Mouse (Mus musculus) MEL (cell line): Measurements from ENCODE around the gene Palmd. TPM values are rescaled to one million over a fixed set of nuclear protein-coding genes. Genes with fewer than 3 reads are reported as not detected.

Source experiments
- DNase-seq: peaks from one replicate; pipeline ENCODE4 v3.0.0; 2011; ENCODE audit warnings: low read depth, low spot score
- H3K27ac ChIP-seq: 2 replicates; pipeline ENCODE4 v1.5.1; 2012; ENCODE audit warnings: low read depth, mild to moderate bottlenecking, control low read depth, low read length, moderate library complexity; ENCODE audit not compliant: control insufficient read depth
- H3K27me3 ChIP-seq, 2 experiments: fragments of 150-350 bp in 1 of 2; sonication (generic) in 1 of 2; 2 replicates each; pipeline ENCODE4 v1.6.1; 2012; ENCODE audit warnings: low read length in 2 of 2, mild to moderate bottlenecking in 2 of 2, improper control_type of control experiment in 1 of 2, moderate library complexity in 1 of 2; ENCODE audit not compliant: insufficient read depth in 2 of 2, control insufficient read depth in 1 of 2
- H3K36me3 ChIP-seq, 2 experiments: 2 replicates each; pipeline ENCODE4 v1.6.1; 2012 to 2014; ENCODE audit warnings: low read length in 2 of 2, improper control_type of control experiment in 1 of 2, inconsistent platforms in 1 of 2, mild to moderate bottlenecking in 1 of 2; ENCODE audit not compliant: insufficient read depth in 2 of 2, control insufficient read depth in 1 of 2
- H3K4me1 ChIP-seq, 2 experiments: fragments of 150-350 bp in 1 of 2; sonication (generic) in 1 of 2; 2 replicates each; pipeline ENCODE4 v1.6.1; 2012; ENCODE audit warnings: low read length in 2 of 2, improper control_type of control experiment in 1 of 2, mild to moderate bottlenecking in 1 of 2; ENCODE audit not compliant: insufficient read depth in 2 of 2, control insufficient read depth in 1 of 2
- H3K4me3 ChIP-seq, 2 experiments: fragments of 150-350 bp in 1 of 2; sonication (generic) in 1 of 2; 2 replicates each; pipeline ENCODE4 v1.5.1; 2012; ENCODE audit warnings: low read depth in 2 of 2, low read length in 2 of 2, mild to moderate bottlenecking in 2 of 2, moderate library complexity in 2 of 2, control low read depth in 1 of 2, improper control_type of control experiment in 1 of 2; ENCODE audit not compliant: control insufficient read depth in 1 of 2, insufficient read depth in 1 of 2
- H3K79me2 ChIP-seq: 2 replicates; pipeline ENCODE4 v1.6.1; 2012; ENCODE audit warnings: mild to moderate bottlenecking, low read length, moderate library complexity; ENCODE audit not compliant: control insufficient read depth, poor library complexity, insufficient read depth
- H3K9ac ChIP-seq: 2 replicates; pipeline ENCODE4 v1.6.1; 2012; ENCODE audit warnings: low read depth, mild to moderate bottlenecking, control low read depth, low read length, moderate library complexity; ENCODE audit not compliant: control insufficient read depth, poor library complexity, severe bottlenecking
- H3K9me3 ChIP-seq: fragments of 150-350 bp; sonication (generic); replicated peaks from 2 replicates; pipeline ENCODE4 v1.6.1; 2012; ENCODE audit warnings: mild to moderate bottlenecking, low read length, improper control_type of control experiment, moderate library complexity; ENCODE audit not compliant: insufficient read depth
- CTCF ChIP-seq, 3 experiments: IDR thresholded peaks in 2 of 3; conservative IDR thresholded peaks in 1 of 3; 2 replicates each; pipeline ENCODE4 v1.5.1; 2011 to 2012; ENCODE audit warnings: low read length in 3 of 3, low read depth in 2 of 3, mild to moderate bottlenecking in 2 of 3, improper control_type of control experiment in 1 of 3, inconsistent platforms in 1 of 3, mixed read lengths in 1 of 3, moderate library complexity in 1 of 3; ENCODE audit not compliant: control insufficient read depth in 1 of 3, insufficient read depth in 1 of 3, poor library complexity in 1 of 3, severe bottlenecking in 1 of 3
- E2F4 ChIP-seq: IDR thresholded peaks from 2 replicates; pipeline ENCODE4 v1.6.1; 2011; ENCODE audit warnings: low read depth, low read length, improper control_type of control experiment, borderline replicate concordance
- EP300 ChIP-seq, 2 experiments: IDR thresholded peaks; 2 replicates each; pipeline ENCODE4 v1.6.1; 2011; ENCODE audit warnings: improper control_type of control experiment in 2 of 2, low read length in 2 of 2, low read depth in 1 of 2, mild to moderate bottlenecking in 1 of 2
- GATA1 ChIP-seq: IDR thresholded peaks from 2 replicates; pipeline ENCODE4 v1.6.1; 2011; ENCODE audit warnings: low read depth, low read length, improper control_type of control experiment
- HCFC1 ChIP-seq: IDR thresholded peaks from 2 replicates; pipeline ENCODE4 v1.6.1; 2012; ENCODE audit warnings: low read depth, mild to moderate bottlenecking, inconsistent platforms, low read length, improper control_type of control experiment, moderate library complexity
- JUND ChIP-seq: IDR thresholded peaks from 2 replicates; pipeline ENCODE4 v1.6.1; 2011; ENCODE audit warnings: low read depth, mild to moderate bottlenecking, improper control_type of control experiment, low read length
- MAX ChIP-seq: IDR thresholded peaks from 2 replicates; pipeline ENCODE4 v1.6.1; 2011; ENCODE audit warnings: low read length, improper control_type of control experiment
- MAZ ChIP-seq: IDR thresholded peaks from 2 replicates; pipeline ENCODE4 v1.6.1; 2012; ENCODE audit warnings: low read depth, mild to moderate bottlenecking, inconsistent platforms, low read length, improper control_type of control experiment
- MYB ChIP-seq: IDR thresholded peaks from 2 replicates; pipeline ENCODE4 v1.6.1; 2011; ENCODE audit warnings: mild to moderate bottlenecking, low read depth, low read length, improper control_type of control experiment
- POLR2AphosphoS2 ChIP-seq: IDR thresholded peaks from 2 replicates; pipeline ENCODE4 v1.6.1; 2011; ENCODE audit warnings: low read length, improper control_type of control experiment
- POLR2AphosphoS5 ChIP-seq: IDR thresholded peaks from 2 replicates; pipeline ENCODE4 v1.6.1; 2012; ENCODE audit warnings: low read depth, borderline replicate concordance, mild to moderate bottlenecking, inconsistent platforms, low read length, moderate library complexity, mixed read lengths
- RAD21 ChIP-seq: IDR thresholded peaks from 2 replicates; pipeline ENCODE4 v1.6.1; 2011; ENCODE audit warnings: mild to moderate bottlenecking, low read depth, low read length, improper control_type of control experiment
- SMC3 ChIP-seq: IDR thresholded peaks from 2 replicates; pipeline ENCODE4 v1.6.1; 2011; ENCODE audit warnings: low read depth, low read length, improper control_type of control experiment
- TAL1 ChIP-seq: IDR thresholded peaks from 2 replicates; pipeline ENCODE4 v1.6.1; 2012; ENCODE audit warnings: mild to moderate bottlenecking, inconsistent platforms, low read length, moderate library complexity, mixed read lengths
- TBP ChIP-seq: IDR thresholded peaks from 2 replicates; pipeline ENCODE4 v1.8.0; 2011; ENCODE audit warnings: low read depth, low read length, improper control_type of control experiment
- UBTF ChIP-seq: IDR thresholded peaks from 2 replicates; pipeline ENCODE4 v1.6.1; 2012; ENCODE audit warnings: low read depth, mild to moderate bottlenecking, inconsistent platforms, low read length, improper control_type of control experiment, moderate library complexity, borderline replicate concordance; ENCODE audit not compliant: insufficient read depth
- USF2 ChIP-seq, 2 experiments: IDR thresholded peaks; 2 replicates each; pipeline ENCODE4 v1.6.1; 2011 to 2012; ENCODE audit warnings: improper control_type of control experiment in 2 of 2, low read length in 2 of 2, borderline replicate concordance in 1 of 2, inconsistent platforms in 1 of 2, low read depth in 1 of 2, mild to moderate bottlenecking in 1 of 2; ENCODE audit not compliant: insufficient read depth in 1 of 2
- ZC3H11A ChIP-seq: IDR thresholded peaks from 2 replicates; pipeline ENCODE4 v1.6.1; 2012; ENCODE audit warnings: low read depth, mild to moderate bottlenecking, inconsistent platforms, low read length, improper control_type of control experiment
- ZKSCAN1 ChIP-seq: IDR thresholded peaks from 2 replicates; pipeline ENCODE4 v1.6.1; 2012; ENCODE audit warnings: low read depth, mild to moderate bottlenecking, inconsistent platforms, low read length, improper control_type of control experiment, moderate library complexity
- ZMIZ1 ChIP-seq: IDR thresholded peaks from 2 replicates; pipeline ENCODE4 v1.6.1; 2012; ENCODE audit warnings: low read depth, mild to moderate bottlenecking, inconsistent platforms, low read length, improper control_type of control experiment, moderate library complexity
- polyA plus RNA-seq, 2 experiments: library from polyadenylated mRNA; stranded (reverse) in 1 of 2; unstranded in 1 of 2; fragments of >175 nt in 1 of 2; fragments of >200 nt in 1 of 2; gene quantifications; 2 replicates each; pipeline versions ENCODE4 v1.2.1 to v1.2.4; 2012; ENCODE audit warnings: low replicate concordance in 2 of 2, low read depth in 1 of 2; ENCODE audit not compliant: insufficient read length in 2 of 2, insufficient read depth in 1 of 2, missing spikeins in 1 of 2
- total RNA-seq: library from RNA; depleted of rRNA; stranded (reverse); fragments of 300-350 nt; gene quantifications from 2 replicates; pipeline ENCODE4 v1.2.3, GENCODE M21; 2012

Gene Palmd
- total and polyA plus RNA-seq, 3 experiments: 0.08 TPM; not detected in 2

DNA sequence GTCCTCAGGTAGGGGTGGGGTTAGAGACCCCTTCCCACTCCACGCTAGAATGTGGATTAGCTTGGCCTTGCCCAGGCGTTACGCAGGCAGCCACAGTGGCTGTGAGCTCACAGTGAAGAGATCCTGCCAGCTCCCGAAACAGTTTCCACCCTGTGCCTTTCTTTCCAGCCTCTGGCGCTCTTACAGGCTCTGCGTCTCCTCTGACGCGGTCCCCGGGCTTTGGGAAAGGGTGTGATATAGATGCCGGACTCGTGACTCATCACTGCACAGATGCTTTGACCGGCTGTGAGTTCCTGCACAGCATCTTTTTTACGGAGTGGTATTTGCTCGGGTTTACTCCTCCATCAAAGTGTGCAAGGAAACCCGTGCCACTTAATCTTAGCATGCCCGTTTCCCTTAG lies 62.9 kb downstream of the Palmd start:
- DNase-seq: no peak
- H3K9ac ChIP-seq: no peak overlapping the region
- H3K79me2 ChIP-seq: no peaks in the 10 kb centered on the region
- no peaks in the 10 kb centered on the region for H3K9me3 ChIP-seq
- H3K4me1 ChIP-seq: no peaks in the 10 kb centered on the region
- H3K4me3 ChIP-seq: no peak overlapping the region
- no peaks in the 10 kb centered on the region for H3K27me3 ChIP-seq
- H3K27ac ChIP-seq: no peak overlapping the region
- TF ChIP-seq ZMIZ1 (no peak), UBTF (no peak), MYB (no peak), HCFC1 (no peak), USF2 (IDR thresholded peaks at IDR 0.05; ENCODE audit: borderline replicate concordance in 1 of 2, insufficient read depth in 1 of 2, low read depth in 1 of 2, low read length in 2 of 2) (no peak), POLR2AphosphoS5 (no peak), JUND (no peak), MAZ (no peak), MAX (no peak), EP300 (IDR thresholded peaks at IDR 0.05; ENCODE audit: low read depth in 1 of 2, low read length in 2 of 2) (no peak), CTCF (IDR thresholded peaks at IDR 0.05 in 2 of 3, conservative IDR thresholded peaks at IDR 0.05 in 1 of 3; ENCODE audit: control insufficient read depth in 1 of 3, insufficient read depth in 1 of 3, low read depth in 2 of 3, low read length in 3 of 3, poor library complexity in 1 of 3, severe bottlenecking in 1 of 3) (no peak), TBP (no peak), TAL1 (no peak), POLR2AphosphoS2 (no peak)
- H3K36me3 ChIP-seq: peaks cover 0 to 30% of the 10 kb centered on the region in 2 experiments; a peak in 2 of 4 replicates

- no peak overlapping the region for H3K9ac ChIP-seq
- no peaks in the 10 kb centered on the region for H3K9me3 ChIP-seq
- peaks cover 0 to 38% of the 10 kb centered on the region in 2 experiments; a peak in 2 of 4 replicates for H3K36me3 ChIP-seq
- H3K27ac ChIP-seq: no peak overlapping the region
- DNase-seq: peak; percentile 72
- H3K4me1 ChIP-seq: no peaks in the 10 kb centered on the region
- H3K27me3 ChIP-seq: no peaks in the 10 kb centered on the region
- no peaks in the 10 kb centered on the region for H3K79me2 ChIP-seq
- no peak for TF ChIP-seq ZMIZ1
- no peak for TF ChIP-seq E2F4
- no peak for TF ChIP-seq TBP
- TF ChIP-seq ZKSCAN1: no peak
- no peak for TF ChIP-seq POLR2AphosphoS2
- TF ChIP-seq JUND: 0 out of 2 replicates have a peak, but pooled peaks have one; percentile 30
- TF ChIP-seq CTCF (IDR thresholded peaks at IDR 0.05 in 2 of 3, conservative IDR thresholded peaks at IDR 0.05 in 1 of 3; ENCODE audit: control insufficient read depth in 1 of 3, insufficient read depth in 1 of 3, low read depth in 2 of 3, low read length in 3 of 3, poor library complexity in 1 of 3, severe bottlenecking in 1 of 3): peak; percentile 64 to 75 (median 70)
- no peak for TF ChIP-seq MAZ
- peak; percentile 54; the same call in 1 of the 2 replicates for TF ChIP-seq ZC3H11A
- TF ChIP-seq SMC3: peak; percentile 62
- TF ChIP-seq GATA1: no peak
- TF ChIP-seq RAD21: peak; percentile 64
- 0 out of 2 replicates have a peak, but pooled peaks have one; percentile 17 for TF ChIP-seq MAX
- no peak overlapping the region for H3K4me3 ChIP-seq
Measured at GRCm38 (mm10) chr3:116904158-116904557, 64.6 kb downstream of the Palmd start.
